Mouse (Mus musculus): Measurements from ENCODE around the gene Rbpjl. TPM values are rescaled to one million over a fixed set of nuclear protein-coding genes. Genes with fewer than 3 reads are reported as not detected.

Rbpjl gene
- total and polyA plus RNA-seq, 2 experiments: 0.18 TPM; not detected in 1

GRCm38 (mm10) chr2:164426121-164426520, 23.2 kb downstream of the Rbpjl start:
- peaks cover 64% of the 10 kb centered on the region for H3K4me1 ChIP-seq (ENCODE audit: control insufficient read depth, insufficient read depth, low read length)

GRCm38 (mm10) chr2:164426952-164427351, 24.0 kb downstream of the Rbpjl start:
- Histone ChIP-seq H3K4me3 (ENCODE audit: insufficient read depth, low read depth, low read length) (no peak overlapping the region), H3K36me3 (ENCODE audit: control insufficient read depth, insufficient read depth, low read length) (peaks cover 68% of the 10 kb centered on the region), H3K9ac (ENCODE audit: low read depth, low read length) (no peak overlapping the region), H3K27me3 (ENCODE audit: control insufficient read depth, insufficient read depth, low read length) (no peaks in the 10 kb centered on the region), H3K79me2 (ENCODE audit: control insufficient read depth, insufficient read depth, low read length) (no peaks in the 10 kb centered on the region; the same call in 1 of the 2 replicates), H3K4me1 (ENCODE audit: control insufficient read depth, insufficient read depth, low read length) (peaks cover 66% of the 10 kb centered on the region), H3K27ac (replicated peaks; ENCODE audit: insufficient read depth, low read depth, low read length) (peak overlapping the region; percentile 28; the same call in 1 of the 2 replicates)
- TF ChIP-seq CTCF (IDR thresholded peaks at IDR 0.05; ENCODE audit: low read depth, low read length): no peak
- no peak for TF ChIP-seq POLR2A (IDR thresholded peaks at IDR 0.05; ENCODE audit: extremely low read depth, insufficient read depth, low read length)
- peak; percentile 31 for DNase-seq (ENCODE audit: extremely low read depth, low read depth, low spot score)
- WGBS: 69% methylated on average over 5 of the region's 5 CpGs

More at GRCm38 (mm10) chr2:164426121-164426520, 23.2 kb downstream of the Rbpjl start:
- Histone ChIP-seq H3K36me3 (ENCODE audit: control insufficient read depth, insufficient read depth, low read length) (peaks cover 64% of the 10 kb centered on the region), H3K4me3 (ENCODE audit: insufficient read depth, low read depth, low read length) (no peak overlapping the region), H3K79me2 (ENCODE audit: control insufficient read depth, insufficient read depth, low read length) (no peaks in the 10 kb centered on the region; the same call in 1 of the 2 replicates), H3K27me3 (ENCODE audit: control insufficient read depth, insufficient read depth, low read length) (no peaks in the 10 kb centered on the region), H3K9ac (ENCODE audit: low read depth, low read length) (no peak overlapping the region), H3K27ac (replicated peaks; ENCODE audit: insufficient read depth, low read depth, low read length) (0 out of 2 replicates have a peak overlapping the region, but pooled peaks have one; percentile 6)
- no peak for TF ChIP-seq CTCF (IDR thresholded peaks at IDR 0.05; ENCODE audit: low read depth, low read length)
- TF ChIP-seq POLR2A (IDR thresholded peaks at IDR 0.05; ENCODE audit: extremely low read depth, insufficient read depth, low read length): no peak
- DNase-seq (ENCODE audit: extremely low read depth, low read depth, low spot score): peak; percentile 67
- WGBS: 42% methylated on average over 12 of the region's 12 CpGs

- Histone ChIP-seq H3K27ac (replicated peaks; ENCODE audit: insufficient read depth, low read depth, low read length) (peak overlapping the region; percentile 28), H3K36me3 (ENCODE audit: control insufficient read depth, insufficient read depth, low read length) (peaks cover 68% of the 10 kb centered on the region), H3K79me2 (ENCODE audit: control insufficient read depth, insufficient read depth, low read length) (no peaks in the 10 kb centered on the region; the same call in 1 of the 2 replicates), H3K9ac (ENCODE audit: low read depth, low read length) (no peak overlapping the region), H3K27me3 (ENCODE audit: control insufficient read depth, insufficient read depth, low read length) (no peaks in the 10 kb centered on the region), H3K4me3 (ENCODE audit: insufficient read depth, low read depth, low read length) (no peak overlapping the region), H3K4me1 (ENCODE audit: control insufficient read depth, insufficient read depth, low read length) (peaks cover 65% of the 10 kb centered on the region)
- DNase-seq (ENCODE audit: extremely low read depth, low read depth, low spot score): no peak
- 43% methylated on average over 5 of the region's 5 CpGs for WGBS
- TF ChIP-seq CTCF (IDR thresholded peaks at IDR 0.05; ENCODE audit: low read depth, low read length) (no peak), POLR2A (IDR thresholded peaks at IDR 0.05; ENCODE audit: extremely low read depth, insufficient read depth, low read length) (no peak)
Observed at GRCm38 (mm10) chr2:164428451-164428850, 25.5 kb downstream of the Rbpjl start.

DNA sequence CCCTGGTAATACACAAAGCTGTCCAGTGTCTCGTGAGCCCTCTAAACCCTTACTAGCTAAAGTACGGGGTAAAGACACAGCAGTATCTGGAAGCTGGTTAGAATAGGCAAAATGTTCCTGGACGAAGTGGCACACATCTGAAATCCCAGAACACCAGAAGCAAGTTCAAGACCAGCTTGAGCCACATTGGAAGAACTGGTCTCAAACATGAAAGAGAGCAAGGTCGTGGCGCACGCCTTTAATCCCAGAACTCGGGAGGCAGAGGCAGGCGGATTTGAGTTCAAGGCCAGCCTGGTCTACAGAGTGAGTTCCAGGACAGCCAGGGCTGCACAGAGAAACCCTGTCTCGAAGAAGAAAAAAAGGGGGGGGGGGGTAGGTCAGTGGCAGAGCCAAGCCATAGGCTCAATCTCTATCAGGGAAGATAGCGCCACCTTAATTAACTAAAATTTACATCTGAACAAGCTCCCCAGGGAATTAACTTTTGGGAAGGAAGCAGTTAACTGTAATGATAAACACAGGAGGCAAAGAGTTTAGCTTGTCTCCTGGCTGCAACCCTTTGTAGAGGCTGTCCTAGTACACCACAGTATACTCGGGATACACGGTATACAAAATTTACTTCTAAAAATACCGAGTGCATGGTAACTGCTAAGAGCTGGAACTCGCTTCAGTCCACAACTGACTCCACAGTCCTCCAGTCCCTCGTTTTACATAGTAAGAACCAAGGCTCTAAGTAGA, 27.1 kb downstream of the Rbpjl start:
- H3K4me1 ChIP-seq (ENCODE audit: control insufficient read depth, insufficient read depth, low read length): peaks cover 71% of the 10 kb centered on the region
- 48% methylated on average over 15 of the region's 15 CpGs for WGBS
- peaks cover 4% of the 10 kb centered on the region; the same call in 1 of the 2 replicates for H3K79me2 ChIP-seq (ENCODE audit: control insufficient read depth, insufficient read depth, low read length)
- H3K27me3 ChIP-seq (ENCODE audit: control insufficient read depth, insufficient read depth, low read length): no peaks in the 10 kb centered on the region
- no peak for TF ChIP-seq POLR2A (IDR thresholded peaks at IDR 0.05; ENCODE audit: extremely low read depth, insufficient read depth, low read length)
- no peak for TF ChIP-seq CTCF (IDR thresholded peaks at IDR 0.05; ENCODE audit: low read depth, low read length)
- H3K9ac ChIP-seq (ENCODE audit: low read depth, low read length): peak overlapping the region; percentile 25; the same call in 1 of the 2 replicates
- H3K27ac ChIP-seq (replicated peaks; ENCODE audit: insufficient read depth, low read depth, low read length): peak overlapping the region; percentile 66
- DNase-seq (ENCODE audit: extremely low read depth, low read depth, low spot score): peak; percentile 18
- peaks cover 66% of the 10 kb centered on the region for H3K36me3 ChIP-seq (ENCODE audit: control insufficient read depth, insufficient read depth, low read length)
- H3K4me3 ChIP-seq (ENCODE audit: insufficient read depth, low read depth, low read length): no peak overlapping the region

DNA sequence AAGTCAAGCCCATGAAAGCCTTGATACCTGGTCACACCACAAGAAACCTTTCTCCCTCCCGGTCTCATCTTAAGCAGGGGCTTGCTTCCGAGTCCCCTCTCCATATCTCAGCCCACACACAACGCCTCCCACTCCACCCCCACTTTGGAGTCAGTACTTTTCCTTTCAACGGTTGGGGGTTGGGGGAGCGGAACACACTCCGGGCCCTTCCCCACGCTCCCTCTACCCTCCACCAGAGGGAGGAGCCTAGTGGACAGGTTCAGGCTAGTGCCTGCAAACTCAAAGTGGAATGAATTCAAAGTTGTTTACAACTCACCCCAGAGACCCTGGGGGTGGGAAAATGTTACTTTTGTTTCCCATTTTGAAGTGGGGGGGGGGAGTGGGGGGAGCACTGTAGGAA, 27.8 kb downstream of the Rbpjl start:
- TF ChIP-seq POLR2A (IDR thresholded peaks at IDR 0.05; ENCODE audit: extremely low read depth, insufficient read depth, low read length): no peak
- TF ChIP-seq CTCF (IDR thresholded peaks at IDR 0.05; ENCODE audit: low read depth, low read length): 0 out of 2 replicates have a peak, but pooled peaks have one; percentile 19
- DNase-seq (ENCODE audit: extremely low read depth, low read depth, low spot score): peak; percentile 37
- no peaks in the 10 kb centered on the region for H3K27me3 ChIP-seq (ENCODE audit: control insufficient read depth, insufficient read depth, low read length)

More for the DNA sequence above, 27.8 kb downstream of the Rbpjl start:
- Histone ChIP-seq H3K4me3 (ENCODE audit: insufficient read depth, low read depth, low read length) (no peak overlapping the region), H3K4me1 (ENCODE audit: control insufficient read depth, insufficient read depth, low read length) (peaks cover 73% of the 10 kb centered on the region), H3K36me3 (ENCODE audit: control insufficient read depth, insufficient read depth, low read length) (peaks cover 60% of the 10 kb centered on the region), H3K9ac (ENCODE audit: low read depth, low read length) (peak overlapping the region; percentile 29; the same call in 1 of the 2 replicates), H3K27ac (replicated peaks; ENCODE audit: insufficient read depth, low read depth, low read length) (peak overlapping the region; percentile 66), H3K79me2 (ENCODE audit: control insufficient read depth, insufficient read depth, low read length) (peaks cover 10% of the 10 kb centered on the region; the same call in 1 of the 2 replicates)
- WGBS: 35% methylated on average over 7 of the region's 7 CpGs

Data from liver, adult 2 months (tissue).